Mouse (Mus musculus): ENCODE measurements around the gene Safb2. TPM values are rescaled to one million over a fixed set of nuclear protein-coding genes. Genes with fewer than 3 reads are reported as not detected.
"Not testable (repeated sequence)": the region's sequence is repeated elsewhere in the genome, so short reads cannot be mapped to it uniquely, and the experiment has no call there.

The Safb2 gene
- 69.2 and 110 TPM in 2 replicates for polyA plus RNA-seq (2012; rRNA removed)

DNA sequence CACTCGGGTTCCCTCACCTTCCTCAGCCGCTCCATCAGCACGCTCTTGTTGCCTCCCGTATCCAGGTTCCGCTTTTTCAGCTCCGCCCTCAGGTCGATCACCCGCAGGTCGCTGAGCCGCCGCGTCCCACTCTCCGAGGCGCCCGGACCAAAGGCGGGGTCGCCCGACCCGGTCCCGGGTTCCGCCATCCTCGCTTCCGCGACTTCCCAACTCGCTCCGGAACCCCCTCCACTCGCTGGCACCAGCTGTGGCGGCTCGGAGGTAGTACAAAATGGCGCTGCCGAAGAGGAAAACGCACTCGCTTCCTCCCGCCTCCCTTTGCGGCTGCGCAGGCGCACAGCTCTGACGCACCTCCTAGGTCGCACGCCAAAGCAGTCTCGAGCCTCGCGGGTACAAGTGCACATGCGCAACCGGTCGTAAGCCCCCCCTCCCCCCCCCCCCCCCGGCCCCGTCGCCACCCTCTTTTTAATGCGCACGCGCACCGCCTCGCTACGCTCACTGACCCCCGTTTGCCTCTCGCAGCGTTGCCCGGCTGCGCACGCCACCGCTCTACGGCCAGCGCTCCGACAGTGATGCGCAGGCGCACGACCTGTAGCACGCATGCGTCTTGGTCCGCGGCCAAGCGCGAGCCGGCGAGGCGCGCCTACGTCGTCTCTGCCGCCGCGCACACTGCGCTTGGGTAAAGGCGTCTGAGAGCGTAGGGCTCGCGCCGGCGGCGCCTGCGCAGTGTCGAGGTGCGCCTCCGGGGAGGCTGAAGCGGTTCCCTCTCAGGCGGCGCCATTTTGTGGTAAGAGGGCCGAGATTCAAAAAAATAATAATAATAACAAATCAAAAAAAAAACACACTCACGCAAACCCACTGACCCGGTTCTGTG, at the start of gene Safb2, which contains the start of gene Safb:
Safb2 (minus strand) TSS at position 329 of the 874 bp plus-strand sequence.
Safb (plus strand) TSS at position 569 of the 874 bp plus-strand sequence.
- Histone ChIP-seq H3K4me1 (ENCODE audit: control insufficient read depth, insufficient read depth, insufficient read length, low read length) (peaks cover 19% of the 10 kb centered on the region), H3K4me3 (ENCODE audit: low read depth, low read length) (peak within 1 kb of the TSS; percentile 95), H3K36me3 (ENCODE audit: control insufficient read depth, insufficient read depth, low read length) (peaks cover 45% of the 10 kb centered on the region), H3K27ac (ENCODE audit: insufficient read depth, low read depth, low read length) (peak within 1 kb of the TSS; percentile 93), H3K27me3 (ENCODE audit: control insufficient read depth, insufficient read depth, low read length) (no peaks in the 10 kb centered on the region)
- TF ChIP-seq CTCF (IDR thresholded peaks at IDR 0.05; ENCODE audit: extremely low read depth, insufficient read length, insufficient replicate concordance, low read depth, low read length) (no peak), POLR2A (IDR thresholded peaks at IDR 0.05; ENCODE audit: low read depth, low read length) (peak; percentile 81)
- WGBS, result under 1% methylated on average over 100 of the region's 101 CpGs

DNA sequence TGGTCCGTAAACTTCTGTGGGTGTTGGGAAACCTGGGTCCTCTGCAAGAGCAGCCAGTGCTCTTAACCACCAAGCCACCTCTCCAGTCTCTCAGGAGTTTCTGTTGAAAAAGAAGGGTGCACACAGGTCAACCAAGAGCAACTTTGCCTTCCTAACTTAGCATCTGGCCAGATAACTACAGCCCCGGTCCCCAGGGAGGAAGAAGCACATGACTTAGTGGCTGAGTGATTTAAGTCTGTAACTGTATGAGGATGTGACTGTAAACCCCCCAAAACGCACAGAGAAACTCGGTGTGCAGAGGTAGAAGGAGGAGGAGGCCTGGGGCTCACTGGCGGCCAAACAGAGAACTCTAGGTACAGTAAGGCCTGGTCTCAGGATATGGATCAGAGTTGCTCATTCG, 49.6 kb upstream of the Safb2 start:
- H3K4me3 ChIP-seq (ENCODE audit: low read depth, low read length), result no peak overlapping the region
- no peak overlapping the region for H3K27ac ChIP-seq (ENCODE audit: insufficient read depth, low read depth, low read length)
- 82% methylated on average over 6 of the region's 6 CpGs for WGBS
- no peaks in the 10 kb centered on the region for H3K4me1 ChIP-seq (ENCODE audit: control insufficient read depth, insufficient read depth, insufficient read length, low read length)
- no peaks in the 10 kb centered on the region for H3K36me3 ChIP-seq (ENCODE audit: control insufficient read depth, insufficient read depth, low read length)
- H3K27me3 ChIP-seq (ENCODE audit: control insufficient read depth, insufficient read depth, low read length), result no peaks in the 10 kb centered on the region
- no peak for TF ChIP-seq CTCF (IDR thresholded peaks at IDR 0.05; ENCODE audit: extremely low read depth, insufficient read length, insufficient replicate concordance, low read depth, low read length)
- no peak for TF ChIP-seq POLR2A (IDR thresholded peaks at IDR 0.05; ENCODE audit: low read depth, low read length)

DNA sequence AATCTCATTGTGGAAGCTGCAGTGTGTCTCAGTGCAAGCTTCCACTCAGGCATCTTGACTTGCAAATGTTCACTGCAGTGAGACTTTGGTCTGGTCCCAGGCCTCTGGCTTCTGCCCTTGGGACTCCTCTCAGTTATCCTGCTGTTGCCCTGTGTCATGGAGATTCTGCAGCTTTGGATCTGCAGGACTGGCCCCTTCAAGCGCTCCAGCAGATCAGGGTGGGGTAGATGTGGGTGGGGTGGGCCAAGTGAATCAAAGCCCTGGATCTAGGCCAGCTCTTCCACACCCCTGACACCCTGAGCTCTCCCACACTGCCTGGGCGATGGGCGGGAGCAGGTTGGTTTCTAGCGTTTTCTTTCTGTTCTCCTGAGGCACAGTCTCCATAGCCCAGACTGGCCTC, 47.4 kb upstream of the Safb2 start:
- H3K27ac ChIP-seq (ENCODE audit: insufficient read depth, low read depth, low read length), result no peak overlapping the region
- no peak for TF ChIP-seq POLR2A (IDR thresholded peaks at IDR 0.05; ENCODE audit: low read depth, low read length)
- TF ChIP-seq CTCF (IDR thresholded peaks at IDR 0.05; ENCODE audit: extremely low read depth, insufficient read length, insufficient replicate concordance, low read depth, low read length), result no peak
- 38% methylated on average over 4 of the region's 4 CpGs for WGBS
- H3K4me1 ChIP-seq (ENCODE audit: control insufficient read depth, insufficient read depth, insufficient read length, low read length), result peaks cover 7% of the 10 kb centered on the region; the same call in 1 of the 2 replicates
- no peak overlapping the region for H3K4me3 ChIP-seq (ENCODE audit: low read depth, low read length)
- H3K27me3 ChIP-seq (ENCODE audit: control insufficient read depth, insufficient read depth, low read length), result no peaks in the 10 kb centered on the region
- no peaks in the 10 kb centered on the region for H3K36me3 ChIP-seq (ENCODE audit: control insufficient read depth, insufficient read depth, low read length)

DNA sequence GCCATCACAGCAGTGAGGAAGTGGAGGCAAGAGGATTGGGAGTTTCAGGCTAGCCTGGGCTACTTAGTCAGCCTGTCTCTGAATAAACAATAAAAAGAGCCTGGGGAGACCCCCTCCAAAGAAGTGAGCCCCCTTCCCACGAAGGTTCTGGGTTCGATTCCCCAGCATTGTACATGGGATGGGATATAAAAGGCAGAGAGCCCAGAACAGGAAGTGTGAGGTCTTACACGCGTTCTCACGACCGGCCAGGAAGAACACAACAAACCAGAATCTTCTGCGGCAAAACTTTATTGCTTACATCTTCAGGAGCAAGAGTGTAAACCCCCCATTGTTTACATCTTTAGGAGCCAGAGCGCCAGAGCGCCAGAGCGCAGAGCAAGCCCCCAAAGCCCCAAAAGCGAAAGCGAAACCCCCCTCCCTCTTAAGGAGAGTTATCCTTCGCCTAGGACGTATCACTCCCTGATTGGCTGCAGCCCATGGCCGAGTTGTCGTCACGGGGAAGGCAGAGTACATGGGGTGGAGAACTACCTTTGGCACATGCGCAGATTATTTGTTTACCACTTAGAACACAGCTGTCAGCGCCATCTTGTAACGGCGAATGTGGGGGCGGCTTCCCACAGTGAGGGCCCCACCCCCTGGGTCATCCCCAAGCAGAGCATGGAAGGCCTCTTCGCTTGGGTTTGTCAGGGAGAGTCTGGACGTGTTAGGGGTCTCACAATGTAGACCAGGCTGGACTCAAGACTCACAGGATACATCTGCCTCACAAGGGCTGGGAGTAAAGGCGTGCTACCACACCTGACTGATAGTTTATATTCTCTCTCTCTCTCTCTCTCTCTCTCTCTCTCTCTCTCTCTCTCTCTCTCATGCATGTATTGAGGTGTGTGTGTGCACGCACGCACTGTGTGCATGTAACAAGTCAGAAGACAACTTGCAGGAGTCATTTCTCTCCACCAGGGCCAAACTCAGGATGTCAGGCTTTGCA, 45.7 kb upstream of the Safb2 start:
- 77% methylated on average over 27 of the region's 27 CpGs for WGBS
- not testable (repeated sequence) for H3K36me3 ChIP-seq (ENCODE audit: control insufficient read depth, insufficient read depth, low read length); H3K27me3 ChIP-seq (ENCODE audit: control insufficient read depth, insufficient read depth, low read length)
- Histone ChIP-seq H3K4me3 (ENCODE audit: low read depth, low read length) (peak overlapping the region; percentile 27), H3K4me1 (ENCODE audit: control insufficient read depth, insufficient read depth, insufficient read length, low read length) (peaks cover 10% of the 10 kb centered on the region; the same call in 1 of the 2 replicates), H3K27ac (ENCODE audit: insufficient read depth, low read depth, low read length) (0 out of 2 replicates have a peak overlapping the region, but pooled peaks have one; percentile 14)

DNA sequence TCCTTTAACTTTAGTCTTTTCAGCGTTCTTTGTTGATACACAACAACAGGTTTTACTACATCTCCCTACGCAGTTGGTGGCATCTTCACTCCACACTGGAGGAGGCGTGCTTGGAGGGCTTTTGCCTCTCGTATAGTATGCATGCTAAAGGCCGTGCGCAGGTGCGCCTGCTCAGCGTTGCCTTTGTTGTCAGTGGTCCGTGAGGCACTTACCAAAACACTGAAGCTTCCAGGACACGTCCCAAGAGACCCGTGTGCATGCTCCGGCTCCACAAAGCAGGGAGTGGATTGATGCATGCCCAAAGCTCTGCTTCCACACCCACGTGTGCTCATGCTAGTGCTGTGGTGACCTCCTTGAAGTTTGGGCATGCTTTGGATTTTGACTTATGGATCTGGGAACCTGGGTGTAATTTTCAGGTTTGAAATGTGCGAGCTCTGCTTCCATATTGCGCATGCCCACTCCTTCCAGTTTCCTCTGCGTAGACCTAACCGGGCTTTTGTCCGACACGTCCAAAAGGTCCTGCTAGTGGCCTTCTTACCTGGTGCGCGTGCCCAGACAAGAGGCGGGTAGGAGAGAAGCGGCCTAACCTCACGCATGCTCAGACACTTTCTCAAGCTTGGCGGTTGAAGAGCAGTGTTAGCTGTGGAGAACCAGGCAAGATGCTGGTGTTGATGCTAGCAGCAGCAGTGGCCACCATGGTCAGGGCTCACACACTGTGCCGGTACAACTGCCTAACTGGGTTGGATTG, 43.3 kb upstream of the Safb2 start, which contains the start of gene Catsperd:
Catsperd (plus strand) TSS at position 614 of the 748 bp plus-strand sequence.
- WGBS, result 7% methylated on average over 26 of the region's 26 CpGs

DNA sequence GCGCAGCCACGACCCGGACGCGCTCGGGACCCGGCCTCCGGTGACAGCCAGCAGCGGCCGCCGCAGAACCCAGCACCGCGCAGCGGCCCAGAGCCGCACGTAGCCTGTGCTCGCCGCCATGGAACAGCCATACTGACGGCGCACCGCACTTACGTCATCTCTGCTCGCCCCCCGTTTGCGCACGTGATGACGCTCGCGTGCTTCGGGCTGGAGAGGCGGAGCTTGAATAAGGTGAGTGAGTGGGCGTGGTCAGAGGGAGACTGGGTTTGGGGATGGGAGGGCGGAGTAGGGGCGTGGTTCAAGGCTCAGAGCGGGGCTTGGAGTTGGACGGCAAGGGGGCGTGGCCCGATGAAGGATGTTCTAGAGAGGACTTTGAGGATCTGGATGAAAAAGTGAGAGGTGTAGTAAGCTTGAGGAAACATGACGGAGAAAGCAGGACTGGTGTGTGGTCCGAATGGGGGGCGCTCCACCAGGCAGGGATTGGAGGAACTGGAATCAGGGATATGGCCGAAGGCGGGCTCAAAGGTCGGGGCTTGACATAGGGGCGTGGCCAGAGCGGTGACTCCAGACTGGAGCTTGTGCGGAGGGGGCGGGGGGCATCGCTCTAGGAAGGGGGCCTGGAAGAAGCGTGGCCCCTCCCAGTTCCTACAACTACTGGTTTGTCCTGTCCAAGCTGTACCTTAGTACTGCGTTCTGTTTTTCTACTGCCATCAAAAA, 42.5 kb upstream of the Safb2 start, which contains the start of gene Lonp1:
Lonp1 (minus strand) TSS at position 134 of the 717 bp plus-strand sequence.
- Histone ChIP-seq H3K4me3 (ENCODE audit: low read depth, low read length) (peak within 1 kb of the TSS; percentile 87), H3K27me3 (ENCODE audit: control insufficient read depth, insufficient read depth, low read length) (no peaks in the 10 kb centered on the region), H3K27ac (ENCODE audit: insufficient read depth, low read depth, low read length) (peak within 1 kb of the TSS; percentile 60), H3K4me1 (ENCODE audit: control insufficient read depth, insufficient read depth, insufficient read length, low read length) (peaks cover 10% of the 10 kb centered on the region; the same call in 1 of the 2 replicates), H3K36me3 (ENCODE audit: control insufficient read depth, insufficient read depth, low read length) (peaks cover 4% of the 10 kb centered on the region)
- TF ChIP-seq POLR2A (IDR thresholded peaks at IDR 0.05; ENCODE audit: low read depth, low read length) (peak; percentile 36; the same call in 1 of the 2 replicates), CTCF (IDR thresholded peaks at IDR 0.05; ENCODE audit: extremely low read depth, insufficient read length, insufficient replicate concordance, low read depth, low read length) (no peak)
- WGBS, result under 1% methylated on average over 51 of the region's 51 CpGs

More for the DNA sequence above, 43.3 kb upstream of the Safb2 start, which contains the start of gene Catsperd:
- no peaks in the 10 kb centered on the region for H3K27me3 ChIP-seq (ENCODE audit: control insufficient read depth, insufficient read depth, low read length)
- H3K27ac ChIP-seq (ENCODE audit: insufficient read depth, low read depth, low read length), result peak within 1 kb of the TSS; percentile 60
- H3K4me3 ChIP-seq (ENCODE audit: low read depth, low read length), result peak within 1 kb of the TSS; percentile 87
- peaks cover 10% of the 10 kb centered on the region; the same call in 1 of the 2 replicates for H3K4me1 ChIP-seq (ENCODE audit: control insufficient read depth, insufficient read depth, insufficient read length, low read length)
- no peak for TF ChIP-seq POLR2A (IDR thresholded peaks at IDR 0.05; ENCODE audit: low read depth, low read length)
- no peaks in the 10 kb centered on the region for H3K36me3 ChIP-seq (ENCODE audit: control insufficient read depth, insufficient read depth, low read length)
